Mouse (Mus musculus) cerebellum, postnatal 10 days (tissue): Measurements from ENCODE around the gene Fmnl2.

Experiments used
- DNase-seq, 2 experiments: peaks; one replicate each; pipeline ENCODE4 v3.0.0; 2021; ENCODE audit warnings: mixed read lengths in 2 of 2

The Fmnl2 gene

GRCm38 (mm10) chr2:52857611-52858528, at the start of gene Fmnl2:
Gene Fmnl2, plus strand, starts transcription at chr2:52857860.
- peak; percentile 94 to 97 for DNase-seq

GRCm38 (mm10) chr2:52809988-52810387, 47.7 kb upstream of the Fmnl2 start:
- DNase-seq = no peak

- peak in 1 of 2 experiments; percentile 10 for DNase-seq
Observed at GRCm38 (mm10) chr2:52811691-52812090, 46.0 kb upstream of the Fmnl2 start.

- DNase-seq = no peak
Observed at GRCm38 (mm10) chr2:52817341-52817740, 40.3 kb upstream of the Fmnl2 start.

GRCm38 (mm10) chr2:52818944-52819343, 38.7 kb upstream of the Fmnl2 start:
- peak in 1 of 2 experiments; percentile 10 for DNase-seq

GRCm38 (mm10) chr2:52822214-52822613, 35.4 kb upstream of the Fmnl2 start:
- DNase-seq = no peak

- no peak for DNase-seq
Observed at GRCm38 (mm10) chr2:52828077-52828476, 29.6 kb upstream of the Fmnl2 start.

GRCm38 (mm10) chr2:52830513-52830912, 27.1 kb upstream of the Fmnl2 start:
- no peak for DNase-seq

- no peak for DNase-seq
Observed at GRCm38 (mm10) chr2:52831585-52831984, 26.1 kb upstream of the Fmnl2 start.

GRCm38 (mm10) chr2:52835726-52836125, 21.9 kb upstream of the Fmnl2 start:
- no peak for DNase-seq

- DNase-seq = no peak
Observed at GRCm38 (mm10) chr2:52839074-52839473, 18.6 kb upstream of the Fmnl2 start.

GRCm38 (mm10) chr2:52839868-52840267, 17.8 kb upstream of the Fmnl2 start:
- DNase-seq = peak; percentile 39 to 60

- no peak for DNase-seq
Observed at GRCm38 (mm10) chr2:52843861-52844260, 13.8 kb upstream of the Fmnl2 start.

GRCm38 (mm10) chr2:52844936-52845752, 12.5 kb upstream of the Fmnl2 start:
- DNase-seq = no peak

- no peak for DNase-seq
Observed at GRCm38 (mm10) chr2:52846506-52846905, 11.2 kb upstream of the Fmnl2 start.

GRCm38 (mm10) chr2:52849092-52849491, 8.6 kb upstream of the Fmnl2 start:
- peak in 1 of 2 experiments; percentile 18 for DNase-seq

- peak; percentile 76 to 80 for DNase-seq
Observed at GRCm38 (mm10) chr2:52858529-52859465, 1.1 kb downstream of the Fmnl2 start.

GRCm38 (mm10) chr2:52859466-52859840, 1.8 kb downstream of the Fmnl2 start:
- peak; percentile 23 to 30 for DNase-seq

- DNase-seq = peak in 1 of 2 experiments; percentile 27
Observed at GRCm38 (mm10) chr2:52860111-52860775, 2.6 kb downstream of the Fmnl2 start.

- peak; percentile 49 to 59 for DNase-seq
Observed at GRCm38 (mm10) chr2:52862046-52862759, 4.5 kb downstream of the Fmnl2 start.

GRCm38 (mm10) chr2:52862760-52863124, 5.1 kb downstream of the Fmnl2 start:
- no peak for DNase-seq
